Mouse (Mus musculus): ENCODE measurements at regions not wholly inside any gene's neighbourhood (a gene's known extent, or its start where the extent isn't known, plus 50 kb on each side); places are given as distances from the start of the nearest gene placed in this dataset.

DNA sequence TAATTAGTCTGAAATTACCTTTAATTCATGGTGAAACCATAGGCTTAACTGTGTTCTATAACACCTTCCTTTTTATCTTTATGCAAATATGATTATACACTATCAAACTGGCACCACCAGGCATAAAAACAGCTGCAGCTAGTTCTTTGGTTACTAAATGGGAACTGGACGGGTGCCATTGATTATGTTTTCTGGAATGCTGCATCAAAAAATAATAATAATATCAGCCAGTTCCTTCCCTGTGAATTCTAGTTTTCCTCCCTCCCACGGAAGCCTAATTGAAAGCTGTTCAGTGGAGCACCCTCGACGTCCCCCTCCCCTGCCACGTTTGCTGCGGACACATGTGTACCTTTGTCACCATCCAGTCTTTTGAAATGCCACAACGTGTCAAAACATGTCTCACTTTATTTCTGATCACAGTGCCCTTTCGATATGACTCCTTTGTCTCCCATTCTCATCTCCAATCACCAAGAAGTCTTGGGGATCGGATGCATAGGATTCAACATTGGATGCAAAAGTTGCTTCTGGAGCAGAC lies 551.5 kb downstream of the Nfib start:
- Histone ChIP-seq H3K4me1 (ENCODE audit: control insufficient read depth in 1 of 2, insufficient read depth in 2 of 2, low read length in 2 of 2) (no peaks in the 10 kb centered on the region), H3K9ac (ENCODE audit: control insufficient read depth, low read depth, low read length, poor library complexity, severe bottlenecking) (no peak overlapping the region), H3K36me3 (ENCODE audit: control insufficient read depth in 1 of 2, insufficient read depth in 2 of 2, low read length in 2 of 2) (no peaks in the 10 kb centered on the region), H3K79me2 (ENCODE audit: control insufficient read depth, insufficient read depth, low read length, poor library complexity) (no peaks in the 10 kb centered on the region), H3K9me3 (replicated peaks; ENCODE audit: insufficient read depth, low read length) (no peaks in the 10 kb centered on the region), H3K27me3 (ENCODE audit: control insufficient read depth in 1 of 2, insufficient read depth in 2 of 2, low read length in 2 of 2) (no peaks in the 10 kb centered on the region), H3K27ac (ENCODE audit: control insufficient read depth, low read depth, low read length) (no peak overlapping the region), H3K4me3 (ENCODE audit: control insufficient read depth in 1 of 2, insufficient read depth in 1 of 2, low read depth in 2 of 2, low read length in 2 of 2) (no peak overlapping the region)
- no peak for DNase-seq (ENCODE audit: low read depth, low spot score)
- TF ChIP-seq MXI1 (IDR thresholded peaks at IDR 0.05; ENCODE audit: low read depth, low read length) (no peak), JUND (IDR thresholded peaks at IDR 0.05; ENCODE audit: low read depth, low read length) (no peak)

DNA sequence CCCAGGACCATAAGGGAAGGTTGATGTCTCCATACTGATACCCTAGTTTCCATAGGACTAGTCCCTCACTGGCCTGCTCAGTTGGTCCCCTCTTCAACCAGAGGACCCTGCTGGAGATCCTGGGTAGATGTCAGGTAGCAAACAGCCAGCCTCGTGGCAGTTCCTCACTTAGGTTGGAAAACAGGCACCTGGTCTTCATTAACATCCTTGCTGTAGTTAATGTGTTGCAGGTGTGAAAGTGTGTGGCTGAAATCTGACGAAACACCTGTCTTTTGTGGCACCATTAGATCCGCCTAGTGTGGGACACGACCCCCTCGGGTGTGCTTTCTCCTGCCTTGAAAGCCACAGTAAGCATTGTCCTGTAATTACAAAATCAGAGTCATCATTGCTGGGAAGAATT lies 551.9 kb downstream of the Nfib start:
- Histone ChIP-seq H3K9me3 (replicated peaks; ENCODE audit: insufficient read depth, low read length) (no peaks in the 10 kb centered on the region), H3K9ac (ENCODE audit: control insufficient read depth, low read depth, low read length, poor library complexity, severe bottlenecking) (no peak overlapping the region), H3K27me3 (ENCODE audit: control insufficient read depth in 1 of 2, insufficient read depth in 2 of 2, low read length in 2 of 2) (no peaks in the 10 kb centered on the region), H3K4me3 (ENCODE audit: control insufficient read depth in 1 of 2, insufficient read depth in 1 of 2, low read depth in 2 of 2, low read length in 2 of 2) (no peak overlapping the region), H3K36me3 (ENCODE audit: control insufficient read depth in 1 of 2, insufficient read depth in 2 of 2, low read length in 2 of 2) (no peaks in the 10 kb centered on the region), H3K27ac (ENCODE audit: control insufficient read depth, low read depth, low read length) (no peak overlapping the region), H3K79me2 (ENCODE audit: control insufficient read depth, insufficient read depth, low read length, poor library complexity) (no peaks in the 10 kb centered on the region), H3K4me1 (ENCODE audit: control insufficient read depth in 1 of 2, insufficient read depth in 2 of 2, low read length in 2 of 2) (no peaks in the 10 kb centered on the region)
- TF ChIP-seq ZMIZ1 (IDR thresholded peaks at IDR 0.05; ENCODE audit: low read depth, low read length): no peak
- no peak for TF ChIP-seq EP300 (IDR thresholded peaks at IDR 0.05; ENCODE audit: low read depth in 1 of 2, low read length in 2 of 2)
- TF ChIP-seq SMC3 (IDR thresholded peaks at IDR 0.05; ENCODE audit: low read depth, low read length): no peak
- TF ChIP-seq POLR2AphosphoS5 (IDR thresholded peaks at IDR 0.05; ENCODE audit: borderline replicate concordance, low read depth, low read length): no peak
- TF ChIP-seq RCOR1 (IDR thresholded peaks at IDR 0.05; ENCODE audit: low read depth, low read length): no peak
- TF ChIP-seq UBTF (IDR thresholded peaks at IDR 0.05; ENCODE audit: borderline replicate concordance, insufficient read depth, low read depth, low read length): no peak
- TF ChIP-seq GABPA (IDR thresholded peaks at IDR 0.05; ENCODE audit: low read depth, low read length): no peak
- no peak for TF ChIP-seq NRF1 (IDR thresholded peaks at IDR 0.05; ENCODE audit: insufficient read depth, low read depth, low read length, poor library complexity, severe bottlenecking)
- TF ChIP-seq ELF1 (IDR thresholded peaks at IDR 0.05; ENCODE audit: low read depth, low read length): no peak
- TF ChIP-seq ZKSCAN1 (IDR thresholded peaks at IDR 0.05; ENCODE audit: low read depth, low read length): no peak
- TF ChIP-seq USF1 (IDR thresholded peaks at IDR 0.05; ENCODE audit: low read depth, low read length): no peak
- TF ChIP-seq KAT2A (conservative IDR thresholded peaks at IDR 0.05; ENCODE audit: low read depth, low read length): no peak
- TF ChIP-seq TBP (IDR thresholded peaks at IDR 0.05; ENCODE audit: low read depth, low read length): no peak
- no peak for DNase-seq (ENCODE audit: low read depth, low spot score)

DNA sequence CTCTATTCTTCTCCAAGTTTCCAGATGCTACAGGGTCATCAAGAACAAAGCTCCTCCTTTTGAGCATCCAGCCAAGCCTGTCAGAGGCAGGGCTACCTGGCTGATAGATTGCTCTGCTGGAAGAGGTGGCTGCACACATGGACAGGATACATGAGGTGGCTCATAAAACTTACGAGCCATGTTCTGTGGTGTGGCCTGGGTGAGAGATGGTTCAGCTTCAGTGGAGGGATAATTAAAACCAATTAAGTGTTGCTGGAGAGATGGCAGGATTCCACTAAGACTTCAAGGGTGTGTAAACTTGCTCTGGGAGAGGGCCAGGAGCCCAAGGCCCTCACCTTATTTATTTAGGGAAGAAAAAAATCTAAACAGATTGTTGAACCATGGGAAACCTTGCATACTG lies 555.6 kb downstream of the Nfib start:
- Histone ChIP-seq H3K79me2 (ENCODE audit: control insufficient read depth, insufficient read depth, low read length, poor library complexity) (no peaks in the 10 kb centered on the region), H3K9ac (ENCODE audit: control insufficient read depth, low read depth, low read length, poor library complexity, severe bottlenecking) (no peak overlapping the region), H3K4me1 (ENCODE audit: control insufficient read depth in 1 of 2, insufficient read depth in 2 of 2, low read length in 2 of 2) (no peaks in the 10 kb centered on the region), H3K36me3 (ENCODE audit: control insufficient read depth in 1 of 2, insufficient read depth in 2 of 2, low read length in 2 of 2) (no peaks in the 10 kb centered on the region), H3K4me3 (ENCODE audit: control insufficient read depth in 1 of 2, insufficient read depth in 1 of 2, low read depth in 2 of 2, low read length in 2 of 2) (no peak overlapping the region), H3K27me3 (ENCODE audit: control insufficient read depth in 1 of 2, insufficient read depth in 2 of 2, low read length in 2 of 2) (no peaks in the 10 kb centered on the region), H3K27ac (ENCODE audit: control insufficient read depth, low read depth, low read length) (no peak overlapping the region), H3K9me3 (replicated peaks; ENCODE audit: insufficient read depth, low read length) (no peaks in the 10 kb centered on the region)
- DNase-seq (ENCODE audit: low read depth, low spot score): no peak
- no peak for TF ChIP-seq MAZ (IDR thresholded peaks at IDR 0.05; ENCODE audit: low read depth, low read length)

Data from MEL (cell line).